Mouse (Mus musculus) small intestine, adult 2 months (tissue): Measurements from ENCODE around the gene Syngr3.

Source experiments
- CTCF ChIP-seq: fragments of 200-500 bp; IDR thresholded peaks from 2 replicates; pipeline ENCODE4 v1.5.1; 2012; ENCODE audit warnings: low read depth, mild to moderate bottlenecking, control low read depth, inconsistent platforms, low read length, moderate library complexity, mixed read lengths; ENCODE audit not compliant: insufficient replicate concordance, insufficient read length; ENCODE audit errors: extremely low read depth
- POLR2A ChIP-seq: fragments of 200-500 bp; IDR thresholded peaks from 2 replicates; pipeline ENCODE4 v1.6.1; 2012; ENCODE audit warnings: low read depth, mild to moderate bottlenecking, control low read depth, inconsistent platforms, low read length, moderate library complexity

GRCm38 (mm10) chr17:24645916-24646315 is 43.8 kb downstream of the Syngr3 start:
- TF ChIP-seq CTCF = no peak
- TF ChIP-seq POLR2A = no peak
